ENCODE assay signal across 8 mouse cellular contexts in the genomic region with DNA sequence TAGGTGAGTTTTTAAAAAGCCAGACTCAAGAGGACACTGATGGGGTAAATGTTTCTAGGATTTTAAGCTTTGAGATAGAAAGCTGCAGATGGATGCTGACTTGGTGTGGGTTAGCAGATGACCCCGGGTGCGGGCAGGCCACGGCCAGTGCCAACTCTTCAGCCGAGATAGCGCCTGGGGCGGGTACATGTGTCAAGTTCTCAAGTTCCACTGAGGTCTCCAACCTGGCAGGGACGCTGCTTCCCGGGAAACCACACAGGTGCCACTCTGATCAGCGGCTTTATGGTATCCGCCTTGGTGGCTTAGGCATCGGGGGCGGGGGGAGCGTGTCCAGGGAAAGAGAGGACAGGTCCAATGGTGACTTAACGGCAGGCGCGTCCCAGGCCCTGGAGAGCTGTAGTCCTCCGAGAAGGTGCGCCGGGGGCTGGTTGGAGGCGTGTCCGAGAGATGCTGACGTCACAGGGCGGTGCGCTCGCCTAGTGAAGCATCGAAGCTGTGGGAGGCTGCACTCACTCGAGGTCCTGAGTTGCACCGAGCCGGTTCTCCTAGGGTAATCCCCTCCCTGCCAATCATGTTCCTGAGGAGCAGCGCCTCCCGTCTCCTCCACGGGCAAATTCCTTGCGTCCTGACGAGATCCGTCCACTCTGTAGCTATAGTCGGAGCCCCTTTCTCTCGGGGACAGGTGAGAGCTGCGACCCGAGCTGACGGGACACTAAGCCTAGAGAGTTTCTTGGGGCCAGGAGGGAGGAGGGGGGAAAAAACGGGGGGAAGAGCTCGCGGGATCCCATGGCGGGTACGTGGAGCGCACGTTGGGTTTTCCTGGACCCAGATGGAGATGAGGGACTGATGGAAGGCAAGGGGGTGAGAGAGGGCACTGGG. TPM values are rescaled to one million over a fixed set of nuclear protein-coding genes. Genes with fewer than 3 reads are reported as not detected.
DNase-seq lines count a peak whose midpoint lies in the region; ATAC-seq and TF ChIP-seq lines count a peak whose summit lies in the region.

Gene Arg2, plus strand, starts transcription at position 479 of the 879 bp plus-strand sequence.

- peaks cover 45% of the 10 kb centered on the region for H3K27me3 ChIP-seq in heart, embryonic 15.5 days
- H3K27me3 ChIP-seq in liver, embryonic 11.5 days (replicated peaks; ENCODE audit: control insufficient read depth, insufficient read depth, low read length), result peaks cover 43% of the 10 kb centered on the region
- peaks cover 2% of the 10 kb centered on the region; the same call in 1 of the 2 replicates for H3K27me3 ChIP-seq in splenic B cell, adult 2 months (ENCODE audit: control insufficient read depth, insufficient read depth, low read length, poor library complexity, severe bottlenecking)

- no peaks in the 10 kb centered on the region for H3K9me3 ChIP-seq in heart, embryonic 15.5 days (replicated peaks)
- H3K9me3 ChIP-seq in liver, embryonic 11.5 days (ENCODE audit: control insufficient read depth, low read length), result no peaks in the 10 kb centered on the region

- 1% methylated on average over 47 of the region's 47 CpGs for WGBS in heart, embryonic 15.5 days
- 2% methylated on average over 47 of the region's 47 CpGs for WGBS in liver, embryonic 11.5 days

- TF ChIP-seq CTCF in brain, embryonic 14.5 days (IDR thresholded peaks at IDR 0.05; ENCODE audit: borderline replicate concordance, extremely low read depth, insufficient read depth, insufficient read length), result no peak

- H3K4me1 ChIP-seq in heart, embryonic 15.5 days (replicated peaks), result peaks cover 16% of the 10 kb centered on the region
- H3K4me1 ChIP-seq in liver, embryonic 11.5 days (replicated peaks; ENCODE audit: control insufficient read depth, insufficient read depth, low read length), result peaks cover 9% of the 10 kb centered on the region

- TF ChIP-seq POLR2A in brain, embryonic 14.5 days (IDR thresholded peaks at IDR 0.05; ENCODE audit: borderline replicate concordance, extremely low read depth, insufficient read depth, insufficient read length, poor library complexity, severe bottlenecking), result no peak; the same call in 1 of the 2 replicates

- H3K36me3 ChIP-seq in heart, embryonic 15.5 days, result no peaks in the 10 kb centered on the region
- H3K36me3 ChIP-seq in liver, embryonic 11.5 days (ENCODE audit: control insufficient read depth, insufficient read depth, low read length), result no peaks in the 10 kb centered on the region
- H3K36me3 ChIP-seq in splenic B cell, adult 2 months (ENCODE audit: control insufficient read depth, insufficient read depth, low read length, poor library complexity, severe bottlenecking), result no peaks in the 10 kb centered on the region

- no peak within 1 kb of the TSS for H3K27ac ChIP-seq in heart, embryonic 15.5 days
- no peak within 1 kb of the TSS for H3K27ac ChIP-seq in liver, embryonic 11.5 days (ENCODE audit: low read depth, low read length)

- H3K4me2 ChIP-seq in heart, embryonic 15.5 days, result peak within 1 kb of the TSS; percentile 82
- peak within 1 kb of the TSS; percentile 73 for H3K4me2 ChIP-seq in liver, embryonic 11.5 days

- peak; percentile 81 for DNase-seq in CD4-positive helper T cell, adult 2 months (ENCODE audit: low read depth, low spot score)
- peak; percentile 90 for DNase-seq in brain, embryonic 14.5 days (ENCODE audit: low read depth)
- peak; percentile 88 for DNase-seq in kidney, postnatal 14 days
- DNase-seq in liver, embryonic 11.5 days (ENCODE audit: low spot score), result peak; percentile 71
- DNase-seq in naive thymus-derived CD4-positive, alpha-beta T cell, adult 2 months (ENCODE audit: low read depth), result peak; percentile 80
- DNase-seq in splenic B cell, adult 2 months (ENCODE audit: low read depth, low spot score), result peak; percentile 86

- peak; percentile 85 for ATAC-seq in erythroblast, adult 5-6 weeks (replicated peaks; ENCODE audit: low FRiP score, poor library complexity, severe bottlenecking)
- peak; percentile 73; the same call in 1 of the 2 replicates for ATAC-seq in heart, embryonic 15.5 days (replicated peaks; ENCODE audit: insufficient number of reproducible peaks, insufficient read depth, low FRiP score, low read depth)
- ATAC-seq in liver, embryonic 11.5 days (replicated peaks; ENCODE audit: low FRiP score), result peak; percentile 68

- H3K4me3 ChIP-seq in heart, embryonic 15.5 days, result peak within 1 kb of the TSS; percentile 47
- H3K4me3 ChIP-seq in liver, embryonic 11.5 days (ENCODE audit: low read depth, low read length), result peak within 1 kb of the TSS; percentile 47

- peak within 1 kb of the TSS; percentile 15; the same call in 1 of the 2 replicates for H3K9ac ChIP-seq in heart, embryonic 15.5 days
- no peak within 1 kb of the TSS; the same call in 1 of the 2 replicates for H3K9ac ChIP-seq in liver, embryonic 11.5 days (ENCODE audit: low read depth, low read length)

RNA-seq across cellular contexts. Expression of gene Arg2, which starts in this region (rescaled TPM):
- polyA plus RNA-seq in brain, embryonic 14.5 days (2012; rRNA removed), result 16.2 and 18.0 TPM in 2 replicates
- 0.77 and 2.3 TPM in 2 replicates for total RNA-seq in erythroblast, adult 5-6 weeks (2015; ENCODE audit: low replicate concordance)
- total RNA-seq in erythroblast, adult 5-6 weeks (2017; ENCODE audit: low replicate concordance), result 0.43 and 1.1 TPM in 2 replicates
- polyA plus RNA-seq in heart, embryonic 15.5 days (2015; fragmentation: Nextera tagmentation; extraction: Ambion mirVana), result 0.20 and 0.61 TPM in 2 replicates
- polyA plus RNA-seq in liver, embryonic 11.5 days (2014; fragmentation: Nextera tagmentation; extraction: Ambion mirVana), result 0.45 TPM in 1 of 2 replicates, not detected in the other

Comparison
In these comparisons a context has a peak if more than half of its experiments do, and no peak if none do; other contexts are left out.
1. RNA of gene Arg2 (polyA plus RNA-seq): 16.2 to 18.0 TPM in brain, embryonic 14.5 days; 0.20 to 0.61 TPM in heart, embryonic 15.5 days and 0.45 TPM in liver, embryonic 11.5 days; every median in the first group is over 10 times any median in the second.
2. Peak in ATAC-seq, H3K4me3 ChIP-seq, H3K9ac ChIP-seq and H3K4me2 ChIP-seq in heart, embryonic 15.5 days; RNA of the gene not detected or under 1 TPM.
3. Peak in DNase-seq, ATAC-seq, H3K4me3 ChIP-seq and H3K4me2 ChIP-seq in liver, embryonic 11.5 days; RNA of the gene not detected or under 1 TPM.
4. Peak in every context shown above with its lines, with median percentiles within 50 percentile points of each other: DNase-seq and ATAC-seq.